Mouse (Mus musculus) intestine, postnatal 0 days (tissue): ENCODE results near the gene Cadps2. TPM values are rescaled to one million over a fixed set of nuclear protein-coding genes. Genes with fewer than 3 reads are reported as not detected.

Source experiments
- ATAC-seq: fragments of 200-750 bp; cut with Nextera tagmentation; 2 replicates; pipeline ENCODE4 v1.8.0; 2017; ENCODE audit warnings: mild to moderate bottlenecking, moderate TSS enrichment, moderate library complexity
- H3K27ac ChIP-seq: fragments of 300-500 bp; sonication (generic); 2 replicates; pipeline ENCODE4 v1.5.1; 2014; ENCODE audit warnings: mild to moderate bottlenecking, low read depth, low read length, moderate library complexity
- H3K27me3 ChIP-seq: fragments of 300-500 bp; sonication (generic); replicated peaks from 2 replicates; pipeline ENCODE4 v1.6.1; 2014; ENCODE audit warnings: low read length, mixed read lengths; ENCODE audit not compliant: control insufficient read depth, insufficient read depth
- H3K36me3 ChIP-seq: fragments of 300-500 bp; sonication (generic); 2 replicates; pipeline ENCODE4 v1.6.1; 2014; ENCODE audit warnings: mild to moderate bottlenecking, moderate library complexity; ENCODE audit not compliant: control insufficient read depth, insufficient read depth
- H3K4me1 ChIP-seq: fragments of 300-500 bp; sonication (generic); replicated peaks from 2 replicates; pipeline ENCODE4 v1.6.1; 2014; ENCODE audit warnings: antibody characterized with exemption, low read length, mixed read lengths; ENCODE audit not compliant: control insufficient read depth, insufficient read depth
- H3K4me2 ChIP-seq: fragments of 300-500 bp; sonication (generic); replicated peaks from 2 replicates; pipeline ENCODE4 v1.6.1; 2014; ENCODE audit warnings: low read depth, mild to moderate bottlenecking, moderate library complexity
- H3K4me3 ChIP-seq: fragments of 300-500 bp; sonication (generic); 2 replicates; pipeline ENCODE4 v1.5.1; 2014; ENCODE audit warnings: low read depth, low read length
- H3K9ac ChIP-seq: fragments of 300-500 bp; sonication (generic); 2 replicates; pipeline ENCODE4 v1.6.1; 2014; ENCODE audit warnings: mild to moderate bottlenecking, low read depth, low read length
- H3K9me3 ChIP-seq: fragments of 300-500 bp; sonication (generic); 2 replicates; pipeline ENCODE4 v1.6.1; 2016; ENCODE audit warnings: mixed run types; ENCODE audit not compliant: control insufficient read depth
- CTCF ChIP-seq: sonication (generic); IDR thresholded peaks from 2 replicates; pipeline ENCODE4 v1.5.1; 2016; ENCODE audit warnings: low read depth, mild to moderate bottlenecking, control low read depth, antibody characterized with exemption, moderate library complexity
- WGBS: fragments of 180-500 bp; shearing (Covaris S2); extraction: QIAGEN DNeasy Blood & Tissue Kit; methylation state at CpG from one replicate; pipeline ENCODE4 v1.1.7; 2014; 5-methylcytosine and 5-hydroxymethylcytosine counted together
- polyA plus RNA-seq: library from polyadenylated mRNA; unstranded; fragments of >200 nt; fragmentation: Nextera tagmentation; extraction: Ambion mirVana; gene quantifications from 2 replicates; pipeline ENCODE4 v1.2.1, GENCODE M21; 2015

Gene Cadps2
- polyA plus RNA-seq, 1 experiment from 2014 or later, result 1.3 TPM

- TF ChIP-seq CTCF, result no peak
- H3K9ac ChIP-seq, result no peak overlapping the region
- no peak overlapping the region for H3K27ac ChIP-seq
- no peak overlapping the region for H3K4me3 ChIP-seq
- H3K9me3 ChIP-seq, result no peaks in the 10 kb centered on the region
- no peak overlapping the region for H3K4me2 ChIP-seq
- H3K27me3 ChIP-seq, result no peaks in the 10 kb centered on the region
- H3K36me3 ChIP-seq, result no peaks in the 10 kb centered on the region
- 58% methylated on average over 3 of the region's 3 CpGs for WGBS
- no peaks in the 10 kb centered on the region for H3K4me1 ChIP-seq
- no peak for ATAC-seq
These were observed 399.3 kb downstream of the Cadps2 start for GRCm38 (mm10) chr6:23439897-23440296.

GRCm38 (mm10) chr6:23410256-23411049, 428.8 kb downstream of the Cadps2 start:
- TF ChIP-seq CTCF, result no peak
- 7% methylated on average over 12 of the region's 12 CpGs for WGBS
- Histone ChIP-seq H3K4me3 (no peak overlapping the region), H3K9ac (no peak overlapping the region), H3K27me3 (no peaks in the 10 kb centered on the region), H3K4me1 (no peaks in the 10 kb centered on the region), H3K4me2 (no peak overlapping the region), H3K9me3 (no peaks in the 10 kb centered on the region), H3K27ac (no peak overlapping the region), H3K36me3 (no peaks in the 10 kb centered on the region)
- no peak for ATAC-seq

- Histone ChIP-seq H3K36me3 (no peaks in the 10 kb centered on the region), H3K4me2 (no peak overlapping the region), H3K4me1 (no peaks in the 10 kb centered on the region), H3K9ac (no peak overlapping the region), H3K27me3 (no peaks in the 10 kb centered on the region), H3K27ac (no peak overlapping the region), H3K9me3 (no peaks in the 10 kb centered on the region), H3K4me3 (no peak overlapping the region)
- TF ChIP-seq CTCF, result no peak
- 54% methylated on average over 2 of the region's 2 CpGs for WGBS
- no peak for ATAC-seq
These were observed 445.1 kb downstream of the Cadps2 start for GRCm38 (mm10) chr6:23394131-23394530.

- no peak overlapping the region for H3K4me3 ChIP-seq
- WGBS, result 62% methylated on average over 4 of the region's 4 CpGs
- H3K36me3 ChIP-seq, result no peaks in the 10 kb centered on the region
- no peak overlapping the region for H3K27ac ChIP-seq
- no peaks in the 10 kb centered on the region for H3K9me3 ChIP-seq
- H3K9ac ChIP-seq, result no peak overlapping the region
- no peaks in the 10 kb centered on the region for H3K4me1 ChIP-seq
- peak; percentile 31; the same call in 1 of the 2 replicates for ATAC-seq
- no peaks in the 10 kb centered on the region for H3K27me3 ChIP-seq
- no peak for TF ChIP-seq CTCF
- H3K4me2 ChIP-seq, result no peak overlapping the region
These were observed 446.5 kb downstream of the Cadps2 start for GRCm38 (mm10) chr6:23392711-23393110.

GRCm38 (mm10) chr6:23386711-23387110, 452.5 kb downstream of the Cadps2 start:
- Histone ChIP-seq H3K27me3 (no peaks in the 10 kb centered on the region), H3K4me2 (no peak overlapping the region), H3K9ac (no peak overlapping the region), H3K4me1 (no peaks in the 10 kb centered on the region), H3K27ac (no peak overlapping the region), H3K4me3 (no peak overlapping the region), H3K9me3 (no peaks in the 10 kb centered on the region), H3K36me3 (no peaks in the 10 kb centered on the region)
- 37% methylated on average over 5 of the region's 5 CpGs for WGBS
- no peak for ATAC-seq
- TF ChIP-seq CTCF, result no peak

GRCm38 (mm10) chr6:23383004-23383347, 456.2 kb downstream of the Cadps2 start:
- Histone ChIP-seq H3K27ac (no peak overlapping the region), H3K4me3 (no peak overlapping the region), H3K4me1 (no peaks in the 10 kb centered on the region), H3K4me2 (no peak overlapping the region), H3K27me3 (no peaks in the 10 kb centered on the region), H3K36me3 (no peaks in the 10 kb centered on the region), H3K9me3 (no peaks in the 10 kb centered on the region), H3K9ac (no peak overlapping the region)
- 32% methylated on average over 1 of the region's 1 CpGs for WGBS
- no peak for TF ChIP-seq CTCF
- ATAC-seq, result no peak
